Mouse (Mus musculus) cerebellum, adult 8-10 months (tissue): ENCODE measurements around the gene Skint2.

Source experiments
- DNase-seq: peaks from one replicate; pipeline ENCODE4 v3.0.0; 2022

Gene Skint2

DNA sequence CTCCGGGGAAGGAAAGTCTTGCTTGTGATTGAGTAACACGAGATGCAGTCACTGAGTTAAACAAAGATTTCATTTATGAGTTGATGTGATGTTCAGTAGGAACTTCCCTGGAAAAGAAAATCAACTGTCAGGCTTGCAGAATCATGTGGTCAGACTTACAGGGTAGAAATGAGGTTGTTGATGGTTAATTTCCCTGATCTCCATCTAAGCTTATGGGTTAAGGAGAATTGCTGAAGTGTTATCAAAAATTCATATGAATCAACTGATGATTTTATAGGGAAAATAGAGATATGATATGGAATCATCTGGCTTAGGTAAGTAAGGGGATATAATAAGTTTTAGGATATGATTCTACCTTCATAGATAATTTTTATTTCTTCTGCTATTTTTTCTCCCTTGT, at the start of gene Skint2:
TSS of gene Skint2 (plus strand) at position 301 of the 400 bp plus-strand sequence.
- DNase-seq = no peak
